Mouse (Mus musculus): ENCODE measurements at regions not wholly inside any gene's neighbourhood (a gene's known extent, or its start where the extent isn't known, plus 50 kb on each side); places are given as distances from the start of the nearest gene placed in this dataset.

- TF ChIP-seq TAL1 (IDR thresholded peaks at IDR 0.05; ENCODE audit: low read length) (no peak), GATA1 (IDR thresholded peaks at IDR 0.05; ENCODE audit: low read length) (no peak)
- Histone ChIP-seq H3K4me1 (ENCODE audit: control insufficient read depth) (no peaks in the 10 kb centered on the region), H3K4me3 (replicated peaks) (no peak overlapping the region), H3K9me3 (ENCODE audit: control insufficient read depth, low read length) (no peaks in the 10 kb centered on the region), H3K27me3 (ENCODE audit: control insufficient read depth) (no peaks in the 10 kb centered on the region), H3K36me3 (ENCODE audit: control insufficient read depth) (no peaks in the 10 kb centered on the region)
Measured at GRCm38 (mm10) chr3:51019650-51020346, 204.4 kb upstream of the Noct start.

GRCm38 (mm10) chr3:51024655-51025054 is 199.6 kb upstream of the Noct start:
- TF ChIP-seq GATA1 (IDR thresholded peaks at IDR 0.05; ENCODE audit: low read length) (no peak), TAL1 (IDR thresholded peaks at IDR 0.05; ENCODE audit: low read length) (no peak)
- H3K36me3 ChIP-seq (ENCODE audit: control insufficient read depth) = no peaks in the 10 kb centered on the region
- H3K27me3 ChIP-seq (ENCODE audit: control insufficient read depth) = no peaks in the 10 kb centered on the region

GRCm38 (mm10) chr3:51031821-51032220 is 192.4 kb upstream of the Noct start:
- Histone ChIP-seq H3K4me3 (replicated peaks) (no peak overlapping the region), H3K36me3 (ENCODE audit: control insufficient read depth) (no peaks in the 10 kb centered on the region), H3K27me3 (ENCODE audit: control insufficient read depth) (no peaks in the 10 kb centered on the region), H3K4me1 (ENCODE audit: control insufficient read depth) (no peaks in the 10 kb centered on the region), H3K9me3 (ENCODE audit: control insufficient read depth, low read length) (no peaks in the 10 kb centered on the region)
- TF ChIP-seq TAL1 (IDR thresholded peaks at IDR 0.05; ENCODE audit: low read length) (no peak), GATA1 (IDR thresholded peaks at IDR 0.05; ENCODE audit: low read length) (no peak)

More at GRCm38 (mm10) chr3:51024655-51025054, 199.6 kb upstream of the Noct start:
- Histone ChIP-seq H3K4me3 (replicated peaks) (no peak overlapping the region), H3K4me1 (ENCODE audit: control insufficient read depth) (no peaks in the 10 kb centered on the region), H3K9me3 (ENCODE audit: control insufficient read depth, low read length) (no peaks in the 10 kb centered on the region)

- Histone ChIP-seq H3K36me3 (ENCODE audit: control insufficient read depth) (no peaks in the 10 kb centered on the region), H3K4me1 (ENCODE audit: control insufficient read depth) (no peaks in the 10 kb centered on the region)
Measured at GRCm38 (mm10) chr3:51033292-51033691, 191.0 kb upstream of the Noct start.

GRCm38 (mm10) chr3:51036700-51037306 is 187.4 kb upstream of the Noct start:
- no peak overlapping the region for H3K4me3 ChIP-seq (replicated peaks)
- H3K4me1 ChIP-seq (ENCODE audit: control insufficient read depth) = no peaks in the 10 kb centered on the region
- no peak for TF ChIP-seq TAL1 (IDR thresholded peaks at IDR 0.05; ENCODE audit: low read length)
- no peak for TF ChIP-seq GATA1 (IDR thresholded peaks at IDR 0.05; ENCODE audit: low read length)
- no peaks in the 10 kb centered on the region for H3K9me3 ChIP-seq (ENCODE audit: control insufficient read depth, low read length)
- no peaks in the 10 kb centered on the region for H3K36me3 ChIP-seq (ENCODE audit: control insufficient read depth)
- no peaks in the 10 kb centered on the region for H3K27me3 ChIP-seq (ENCODE audit: control insufficient read depth)

More at GRCm38 (mm10) chr3:51033292-51033691, 191.0 kb upstream of the Noct start:
- Histone ChIP-seq H3K27me3 (ENCODE audit: control insufficient read depth) (no peaks in the 10 kb centered on the region), H3K4me3 (replicated peaks) (no peak overlapping the region), H3K9me3 (ENCODE audit: control insufficient read depth, low read length) (no peaks in the 10 kb centered on the region)
- TF ChIP-seq GATA1 (IDR thresholded peaks at IDR 0.05; ENCODE audit: low read length) = no peak
- TF ChIP-seq TAL1 (IDR thresholded peaks at IDR 0.05; ENCODE audit: low read length) = no peak

GRCm38 (mm10) chr3:51042223-51042846 is 181.9 kb upstream of the Noct start:
- Histone ChIP-seq H3K36me3 (ENCODE audit: control insufficient read depth) (no peaks in the 10 kb centered on the region), H3K27me3 (ENCODE audit: control insufficient read depth) (no peaks in the 10 kb centered on the region), H3K9me3 (ENCODE audit: control insufficient read depth, low read length) (no peaks in the 10 kb centered on the region), H3K4me3 (replicated peaks) (no peak overlapping the region), H3K4me1 (ENCODE audit: control insufficient read depth) (no peaks in the 10 kb centered on the region)
- TF ChIP-seq TAL1 (IDR thresholded peaks at IDR 0.05; ENCODE audit: low read length) (no peak), GATA1 (IDR thresholded peaks at IDR 0.05; ENCODE audit: low read length) (no peak)

- H3K4me1 ChIP-seq (ENCODE audit: control insufficient read depth) = no peaks in the 10 kb centered on the region
- no peak overlapping the region for H3K4me3 ChIP-seq (replicated peaks)
- H3K27me3 ChIP-seq (ENCODE audit: control insufficient read depth) = no peaks in the 10 kb centered on the region
- no peaks in the 10 kb centered on the region for H3K36me3 ChIP-seq (ENCODE audit: control insufficient read depth)
- H3K9me3 ChIP-seq (ENCODE audit: control insufficient read depth, low read length) = peaks cover 3% of the 10 kb centered on the region; the same call in 1 of the 2 replicates
- TF ChIP-seq GATA1 (IDR thresholded peaks at IDR 0.05; ENCODE audit: low read length) (no peak), TAL1 (IDR thresholded peaks at IDR 0.05; ENCODE audit: low read length) (no peak)
Measured at GRCm38 (mm10) chr3:51048739-51049138, 175.5 kb upstream of the Noct start.

- Histone ChIP-seq H3K4me1 (ENCODE audit: control insufficient read depth) (no peaks in the 10 kb centered on the region), H3K36me3 (ENCODE audit: control insufficient read depth) (no peaks in the 10 kb centered on the region), H3K4me3 (replicated peaks) (no peak overlapping the region), H3K9me3 (ENCODE audit: control insufficient read depth, low read length) (peaks cover 3% of the 10 kb centered on the region; the same call in 1 of the 2 replicates), H3K27me3 (ENCODE audit: control insufficient read depth) (no peaks in the 10 kb centered on the region)
- no peak for TF ChIP-seq TAL1 (IDR thresholded peaks at IDR 0.05; ENCODE audit: low read length)
- no peak for TF ChIP-seq GATA1 (IDR thresholded peaks at IDR 0.05; ENCODE audit: low read length)
Measured at GRCm38 (mm10) chr3:51050156-51050555, 174.1 kb upstream of the Noct start.

GRCm38 (mm10) chr3:51055004-51055403 is 169.2 kb upstream of the Noct start:
- no peaks in the 10 kb centered on the region for H3K27me3 ChIP-seq (ENCODE audit: control insufficient read depth)
- TF ChIP-seq TAL1 (IDR thresholded peaks at IDR 0.05; ENCODE audit: low read length) = no peak
- no peak for TF ChIP-seq GATA1 (IDR thresholded peaks at IDR 0.05; ENCODE audit: low read length)
- H3K9me3 ChIP-seq (ENCODE audit: control insufficient read depth, low read length) = peaks cover 2% of the 10 kb centered on the region; the same call in 1 of the 2 replicates
- no peaks in the 10 kb centered on the region for H3K36me3 ChIP-seq (ENCODE audit: control insufficient read depth)
- no peaks in the 10 kb centered on the region for H3K4me1 ChIP-seq (ENCODE audit: control insufficient read depth)
- no peak overlapping the region for H3K4me3 ChIP-seq (replicated peaks)

Data from erythroblast, embryonic 14.5 days (primary cell).